Mouse (Mus musculus): Measurements from ENCODE around the gene Ceacam18. TPM values are rescaled to one million over a fixed set of nuclear protein-coding genes. Genes with fewer than 3 reads are reported as not detected.
"Not testable (repeated sequence)": the region's sequence is repeated elsewhere in the genome, so short reads cannot be mapped to it uniquely, and the experiment has no call there.

The Ceacam18 gene
- polyA plus RNA-seq, 1 experiment from 2014 or later = not detected

- Histone ChIP-seq H3K27me3 (replicated peaks) (no peaks in the 10 kb centered on the region), H3K4me3 (no peak overlapping the region), H3K9me3 (no peaks in the 10 kb centered on the region), H3K9ac (no peak overlapping the region), H3K4me1 (no peaks in the 10 kb centered on the region), H3K36me3 (replicated peaks) (no peaks in the 10 kb centered on the region), H3K27ac (no peak overlapping the region), H3K4me2 (no peak overlapping the region)
- 79% methylated on average over 4 of the region's 4 CpGs for WGBS
- no peak for ATAC-seq (replicated peaks)
These were observed 567 bp upstream of the Ceacam18 start for GRCm38 (mm10) chr7:43633940-43634339.

- H3K9ac ChIP-seq = no peak overlapping the region
- no peak overlapping the region for H3K4me2 ChIP-seq
- no peaks in the 10 kb centered on the region for H3K9me3 ChIP-seq
- no peaks in the 10 kb centered on the region for H3K36me3 ChIP-seq (replicated peaks)
- ATAC-seq (replicated peaks) = no peak
- H3K4me3 ChIP-seq = no peak overlapping the region
- no peaks in the 10 kb centered on the region for H3K27me3 ChIP-seq (replicated peaks)
- no peak overlapping the region for H3K27ac ChIP-seq
- H3K4me1 ChIP-seq = no peaks in the 10 kb centered on the region
- 76% methylated on average over 2 of the region's 2 CpGs for WGBS
These were observed 1.7 kb downstream of the Ceacam18 start for GRCm38 (mm10) chr7:43636194-43636593.

- Histone ChIP-seq H3K27me3 (replicated peaks) (no peaks in the 10 kb centered on the region), H3K9me3 (no peaks in the 10 kb centered on the region), H3K36me3 (replicated peaks) (no peaks in the 10 kb centered on the region), H3K4me3 (no peak overlapping the region), H3K4me2 (no peak overlapping the region), H3K27ac (no peak overlapping the region), H3K9ac (no peak overlapping the region), H3K4me1 (no peaks in the 10 kb centered on the region)
- no peak for ATAC-seq (replicated peaks)
- WGBS = 50% methylated on average over 1 of the region's 1 CpGs
These were observed 2.6 kb downstream of the Ceacam18 start for GRCm38 (mm10) chr7:43637118-43637517.

- Histone ChIP-seq H3K4me1 (no peaks in the 10 kb centered on the region), H3K36me3 (replicated peaks) (no peaks in the 10 kb centered on the region), H3K4me3 (no peak overlapping the region), H3K9ac (no peak overlapping the region), H3K9me3 (no peaks in the 10 kb centered on the region), H3K27ac (no peak overlapping the region), H3K27me3 (replicated peaks) (no peaks in the 10 kb centered on the region), H3K4me2 (no peak overlapping the region)
- no peak for ATAC-seq (replicated peaks)
- 81% methylated on average over 5 of the region's 5 CpGs for WGBS
These were observed 8.1 kb downstream of the Ceacam18 start for GRCm38 (mm10) chr7:43642587-43642986.

GRCm38 (mm10) chr7:43643046-43643652, 8.6 kb downstream of the Ceacam18 start:
- no peak for ATAC-seq (replicated peaks)
- no peaks in the 10 kb centered on the region for H3K9me3 ChIP-seq
- no peak overlapping the region for H3K4me3 ChIP-seq
- H3K27ac ChIP-seq = no peak overlapping the region
- H3K36me3 ChIP-seq (replicated peaks) = no peaks in the 10 kb centered on the region
- H3K27me3 ChIP-seq (replicated peaks) = no peaks in the 10 kb centered on the region
- 86% methylated on average over 17 of the region's 17 CpGs for WGBS
- H3K4me2 ChIP-seq = no peak overlapping the region
- no peak overlapping the region for H3K9ac ChIP-seq
- H3K4me1 ChIP-seq = no peaks in the 10 kb centered on the region

GRCm38 (mm10) chr7:43652683-43653082, 18.2 kb downstream of the Ceacam18 start:
- Histone ChIP-seq H3K36me3 (replicated peaks) (no peaks in the 10 kb centered on the region), H3K9ac (no peak overlapping the region), H3K4me3 (no peak overlapping the region), H3K27me3 (replicated peaks) (no peaks in the 10 kb centered on the region), H3K4me2 (no peak overlapping the region), H3K9me3 (no peaks in the 10 kb centered on the region), H3K4me1 (no peaks in the 10 kb centered on the region), H3K27ac (no peak overlapping the region)
- WGBS = 82% methylated on average over 6 of the region's 6 CpGs
- ATAC-seq (replicated peaks) = no peak

- ATAC-seq (replicated peaks) = no peak
- H3K27ac ChIP-seq = no peak overlapping the region
- no peaks in the 10 kb centered on the region for H3K36me3 ChIP-seq (replicated peaks)
- no peak overlapping the region for H3K4me2 ChIP-seq
- no peak overlapping the region for H3K4me3 ChIP-seq
- no peaks in the 10 kb centered on the region for H3K27me3 ChIP-seq (replicated peaks)
- H3K9me3 ChIP-seq = no peaks in the 10 kb centered on the region
- H3K4me1 ChIP-seq = no peaks in the 10 kb centered on the region
- H3K9ac ChIP-seq = no peak overlapping the region
- WGBS = 79% methylated on average over 3 of the region's 3 CpGs
These were observed 20.0 kb downstream of the Ceacam18 start for GRCm38 (mm10) chr7:43654519-43654918.

GRCm38 (mm10) chr7:43656232-43656631, 21.7 kb downstream of the Ceacam18 start:
- ATAC-seq (replicated peaks) = no peak
- Histone ChIP-seq H3K9ac (no peak overlapping the region), H3K36me3 (replicated peaks) (no peaks in the 10 kb centered on the region), H3K27ac (no peak overlapping the region), H3K4me2 (no peak overlapping the region), H3K4me1 (no peaks in the 10 kb centered on the region), H3K27me3 (replicated peaks) (no peaks in the 10 kb centered on the region), H3K4me3 (no peak overlapping the region), H3K9me3 (no peaks in the 10 kb centered on the region)
- 79% methylated on average over 6 of the region's 6 CpGs for WGBS

GRCm38 (mm10) chr7:43660002-43660401, 25.5 kb downstream of the Ceacam18 start, which contains the start of gene Siglece:
Gene Siglece (minus strand): TSS chr7:43660161.
- 65% methylated on average over 1 of the region's 1 CpGs for WGBS
- H3K36me3 ChIP-seq (replicated peaks) = no peaks in the 10 kb centered on the region

GRCm38 (mm10) chr7:43662804-43663203, 28.3 kb downstream of the Ceacam18 start:
- Histone ChIP-seq H3K4me3 (no peak overlapping the region), H3K9me3 (no peaks in the 10 kb centered on the region), H3K27ac (no peak overlapping the region), H3K27me3 (replicated peaks) (no peaks in the 10 kb centered on the region), H3K4me1 (no peaks in the 10 kb centered on the region), H3K9ac (no peak overlapping the region), H3K4me2 (no peak overlapping the region), H3K36me3 (replicated peaks) (no peaks in the 10 kb centered on the region)
- ATAC-seq (replicated peaks) = no peak
- 82% methylated on average over 1 of the region's 1 CpGs for WGBS

More at GRCm38 (mm10) chr7:43660002-43660401, 25.5 kb downstream of the Ceacam18 start, which contains the start of gene Siglece:
- no peak within 1 kb of the TSS for H3K27ac ChIP-seq
- H3K4me1 ChIP-seq = no peaks in the 10 kb centered on the region
- H3K27me3 ChIP-seq (replicated peaks) = no peaks in the 10 kb centered on the region
- H3K9ac ChIP-seq = no peak within 1 kb of the TSS
- ATAC-seq (replicated peaks) = no peak
- H3K4me3 ChIP-seq = no peak within 1 kb of the TSS
- H3K4me2 ChIP-seq = no peak within 1 kb of the TSS
- H3K9me3 ChIP-seq = no peaks in the 10 kb centered on the region

GRCm38 (mm10) chr7:43667221-43667620, 32.7 kb downstream of the Ceacam18 start:
- not testable (repeated sequence) for H3K27me3 ChIP-seq (replicated peaks); H3K36me3 ChIP-seq (replicated peaks); H3K27ac ChIP-seq; H3K4me2 ChIP-seq; H3K9me3 ChIP-seq; H3K4me3 ChIP-seq; ATAC-seq (replicated peaks); H3K4me1 ChIP-seq; H3K9ac ChIP-seq
- WGBS = 95% methylated on average over 4 of the region's 4 CpGs

GRCm38 (mm10) chr7:43668582-43668981, 34.1 kb downstream of the Ceacam18 start:
- H3K36me3 ChIP-seq (replicated peaks) = no peaks in the 10 kb centered on the region
- ATAC-seq (replicated peaks) = no peak
- H3K4me2 ChIP-seq = no peak overlapping the region
- WGBS = 13% methylated on average over 3 of the region's 3 CpGs
- H3K27me3 ChIP-seq (replicated peaks) = no peaks in the 10 kb centered on the region
- peaks cover 10% of the 10 kb centered on the region for H3K4me1 ChIP-seq
- H3K4me3 ChIP-seq = no peak overlapping the region
- H3K9ac ChIP-seq = no peak overlapping the region
- H3K9me3 ChIP-seq = no peaks in the 10 kb centered on the region
- H3K27ac ChIP-seq = no peak overlapping the region

GRCm38 (mm10) chr7:43671064-43671808, 36.7 kb downstream of the Ceacam18 start:
- no peaks in the 10 kb centered on the region for H3K27me3 ChIP-seq (replicated peaks)
- H3K9me3 ChIP-seq = 0 out of 2 replicates have a peak, but pooled peaks cover under 1% of the 10 kb centered on the region
- peaks cover 10% of the 10 kb centered on the region for H3K4me1 ChIP-seq
- peaks cover 15% of the 10 kb centered on the region for H3K36me3 ChIP-seq (replicated peaks)
- peak overlapping the region; percentile 48 for H3K27ac ChIP-seq
- peak; percentile 72 for ATAC-seq (replicated peaks)
- WGBS = 68% methylated on average over 11 of the region's 11 CpGs
- H3K4me2 ChIP-seq = peak overlapping the region; percentile 84
- H3K9ac ChIP-seq = peak overlapping the region; percentile 33; the same call in 1 of the 2 replicates
- H3K4me3 ChIP-seq = peak overlapping the region; percentile 70

Data from midbrain, embryonic 15.5 days (tissue).